Mouse (Mus musculus): Measurements from ENCODE around the gene Ifna16.

The Ifna16 gene

GRCm38 (mm10) chr4:88642526-88642925, 34.2 kb downstream of the Ifna16 start:
- no peak for DNase-seq

GRCm38 (mm10) chr4:88641077-88641831, 35.5 kb downstream of the Ifna16 start:
- DNase-seq, result peak; percentile 96 to 97

- DNase-seq, result no peak
These were observed 36.0 kb downstream of the Ifna16 start for GRCm38 (mm10) chr4:88640704-88641076.

GRCm38 (mm10) chr4:88634311-88634710, 42.4 kb downstream of the Ifna16 start, which contains the start of gene C87499:
C87499 (minus strand) TSS chr4:88634411.
- DNase-seq, result no peak

All from kidney, postnatal 4 days (tissue).